Mouse (Mus musculus): ENCODE results near the gene Gm11020.
"Not testable (repeated sequence)": the region's sequence is repeated elsewhere in the genome, so short reads cannot be mapped to it uniquely, and the experiment has no call there.

Gm11020 gene

GRCm38 (mm10) chr8:104321267-104321666 is at the start of gene Gm11020:
TSS of gene Gm11020 (plus strand) at chr8:104321567.
- CTCF ChIA-PET, result interaction anchor here (0.7 kb wide), 1 partner anchor 73 kb away, joined by 3 read pairs; the partner anchor contains the start of gene Tk2

GRCm38 (mm10) chr8:104293081-104293480 is 28.3 kb upstream of the Gm11020 start, which contains the start of gene Cmtm2a:
TSS of gene Cmtm2a (minus strand) at chr8:104293181.
- CTCF ChIA-PET, result not testable (repeated sequence)

- CTCF ChIA-PET, result no interaction called here
Observed at GRCm38 (mm10) chr8:104294396-104294795, 27.0 kb upstream of the Gm11020 start.

GRCm38 (mm10) chr8:104301577-104301976 is 19.8 kb upstream of the Gm11020 start:
- CTCF ChIA-PET, result not testable (repeated sequence)

GRCm38 (mm10) chr8:104302536-104302935 is 18.8 kb upstream of the Gm11020 start:
- CTCF ChIA-PET, result not testable (repeated sequence)

- CTCF ChIA-PET, result no interaction called here
Observed at GRCm38 (mm10) chr8:104304962-104305361, 16.4 kb upstream of the Gm11020 start.

- CTCF ChIA-PET, result not testable (repeated sequence)
Observed at GRCm38 (mm10) chr8:104308341-104308740, 13.0 kb upstream of the Gm11020 start.

- CTCF ChIA-PET, result interaction anchor here (0.7 kb wide), 1 partner anchor 24 kb away, joined by 3 read pairs; no protein-coding TSS in a partner anchor
Observed at GRCm38 (mm10) chr8:104309441-104310155, 11.8 kb upstream of the Gm11020 start, which contains the start of the genes Gm45711 and Cmtm1. TSS of gene Gm45711 (minus strand) at chr8:104310081. TSS of gene Cmtm1 (minus strand) at chr8:104310145.

GRCm38 (mm10) chr8:104312023-104312422 is 9.3 kb upstream of the Gm11020 start:
- CTCF ChIA-PET, result interaction anchor here (0.5 to 0.7 kb wide), 2 partner anchors 145 to 901 kb away, joined by 3 to 7 read pairs; no protein-coding TSS in a partner anchor

GRCm38 (mm10) chr8:104313311-104313710 is 8.1 kb upstream of the Gm11020 start:
- CTCF ChIA-PET, result interaction anchor here (0.7 kb wide), 1 partner anchor 191 kb away, joined by 3 read pairs; no protein-coding TSS in a partner anchor

- CTCF ChIA-PET, result not testable (repeated sequence)
Observed at GRCm38 (mm10) chr8:104321930-104322329, 563 bp downstream of the Gm11020 start, which contains the start of gene Cmtm2b. TSS of gene Cmtm2b (plus strand) at chr8:104322230.

- CTCF ChIA-PET, result no interaction called here
Observed at GRCm38 (mm10) chr8:104332665-104333631, 11.6 kb downstream of the Gm11020 start.

GRCm38 (mm10) chr8:104333786-104334185 is 12.4 kb downstream of the Gm11020 start:
- CTCF ChIA-PET, result interaction anchor here (0.6 kb wide), 1 partner anchor 24 kb away, joined by 3 read pairs; the partner anchor contains the start of genes Cmtm1 and Gm45711

- CTCF ChIA-PET, result interaction anchor here (0.6 kb wide), 1 partner anchor 24 kb away, joined by 3 read pairs; the partner anchor contains the start of genes Cmtm1 and Gm45711
Observed at GRCm38 (mm10) chr8:104334196-104334595, 12.8 kb downstream of the Gm11020 start.

- CTCF ChIA-PET, result no interaction called here
Observed at GRCm38 (mm10) chr8:104336806-104337205, 15.4 kb downstream of the Gm11020 start.

GRCm38 (mm10) chr8:104337890-104338289 is 16.5 kb downstream of the Gm11020 start:
- CTCF ChIA-PET, result no interaction called here

- CTCF ChIA-PET, result interaction anchor here (0.5 to 1.0 kb wide), 5 partner anchors 35 to 212 kb away, joined by 3 to 7 read pairs (median 4); partner anchors contain the start of gene Dync1li2
Observed at GRCm38 (mm10) chr8:104339229-104339982, 18.0 kb downstream of the Gm11020 start, which contains the start of gene Cmtm3. TSS of gene Cmtm3 (plus strand) at chr8:104339410.

- CTCF ChIA-PET, result interaction anchor here (0.7 to 1.0 kb wide), 2 partner anchors 179 to 212 kb away, joined by 3 to 7 read pairs; no protein-coding TSS in a partner anchor
Observed at GRCm38 (mm10) chr8:104339983-104340232, 18.5 kb downstream of the Gm11020 start.

- CTCF ChIA-PET, result interaction anchor here (0.7 to 1.0 kb wide), 2 partner anchors 179 to 213 kb away, joined by 3 to 7 read pairs; no protein-coding TSS in a partner anchor
Observed at GRCm38 (mm10) chr8:104340233-104341105, 19.1 kb downstream of the Gm11020 start.

GRCm38 (mm10) chr8:104341106-104341561 is 19.8 kb downstream of the Gm11020 start:
- CTCF ChIA-PET, result no interaction called here
